Mouse (Mus musculus): ENCODE results near the gene Rasa2.
"Not testable (repeated sequence)": the region's sequence is repeated elsewhere in the genome, so short reads cannot be mapped to it uniquely, and the experiment has no call there.

Rasa2 gene

GRCm38 (mm10) chr9:96524972-96525506 lies 106.4 kb downstream of the Rasa2 start, which contains the start of gene Gm28729:
Gene Gm28729 (minus strand): TSS chr9:96525264.
- no peak for DNase-seq

GRCm38 (mm10) chr9:96523148-96523547 lies 108.3 kb downstream of the Rasa2 start:
- DNase-seq: no peak

GRCm38 (mm10) chr9:96521574-96521973 lies 109.8 kb downstream of the Rasa2 start:
- not testable (repeated sequence) for DNase-seq

GRCm38 (mm10) chr9:96517429-96517828 lies 114.0 kb downstream of the Rasa2 start:
- no peak for DNase-seq

GRCm38 (mm10) chr9:96516806-96517205 lies 114.6 kb downstream of the Rasa2 start:
- no peak for DNase-seq

GRCm38 (mm10) chr9:96515737-96516136 lies 115.7 kb downstream of the Rasa2 start:
- no peak for DNase-seq

GRCm38 (mm10) chr9:96514278-96514677 lies 117.1 kb downstream of the Rasa2 start:
- no peak for DNase-seq

GRCm38 (mm10) chr9:96506011-96506498 lies 125.4 kb downstream of the Rasa2 start:
- peak; percentile 61 to 75 for DNase-seq

GRCm38 (mm10) chr9:96505156-96505555 lies 126.3 kb downstream of the Rasa2 start:
- no peak for DNase-seq

GRCm38 (mm10) chr9:96504116-96504895 lies 127.1 kb downstream of the Rasa2 start:
- peak in 1 of 2 experiments; percentile 21 for DNase-seq

- DNase-seq: no peak
Measured at GRCm38 (mm10) chr9:96502856-96503610, 128.4 kb downstream of the Rasa2 start.

GRCm38 (mm10) chr9:96501217-96501616 lies 130.2 kb downstream of the Rasa2 start:
- DNase-seq: peak in 1 of 2 experiments; percentile 43

- DNase-seq: peak in 1 of 2 experiments; percentile 37
Measured at GRCm38 (mm10) chr9:96493212-96493611, 138.2 kb downstream of the Rasa2 start.

GRCm38 (mm10) chr9:96491810-96492209 lies 139.6 kb downstream of the Rasa2 start:
- peak; percentile 69 to 70 for DNase-seq
